Mouse (Mus musculus) intestine, postnatal 0 days (tissue): Measurements from ENCODE around the gene Gm26620. TPM values are rescaled to one million over a fixed set of nuclear protein-coding genes. Genes with fewer than 3 reads are reported as not detected.

Experiments used
- ATAC-seq: fragments of 200-750 bp; cut with Nextera tagmentation; 2 replicates; pipeline ENCODE4 v1.8.0; 2017; ENCODE audit warnings: mild to moderate bottlenecking, moderate TSS enrichment, moderate library complexity
- H3K27ac ChIP-seq: fragments of 300-500 bp; sonication (generic); 2 replicates; pipeline ENCODE4 v1.5.1; 2014; ENCODE audit warnings: mild to moderate bottlenecking, low read depth, low read length, moderate library complexity
- H3K27me3 ChIP-seq: fragments of 300-500 bp; sonication (generic); replicated peaks from 2 replicates; pipeline ENCODE4 v1.6.1; 2014; ENCODE audit warnings: low read length, mixed read lengths; ENCODE audit not compliant: control insufficient read depth, insufficient read depth
- H3K36me3 ChIP-seq: fragments of 300-500 bp; sonication (generic); 2 replicates; pipeline ENCODE4 v1.6.1; 2014; ENCODE audit warnings: mild to moderate bottlenecking, moderate library complexity; ENCODE audit not compliant: control insufficient read depth, insufficient read depth
- H3K4me1 ChIP-seq: fragments of 300-500 bp; sonication (generic); replicated peaks from 2 replicates; pipeline ENCODE4 v1.6.1; 2014; ENCODE audit warnings: antibody characterized with exemption, low read length, mixed read lengths; ENCODE audit not compliant: control insufficient read depth, insufficient read depth
- H3K4me2 ChIP-seq: fragments of 300-500 bp; sonication (generic); replicated peaks from 2 replicates; pipeline ENCODE4 v1.6.1; 2014; ENCODE audit warnings: low read depth, mild to moderate bottlenecking, moderate library complexity
- H3K4me3 ChIP-seq: fragments of 300-500 bp; sonication (generic); 2 replicates; pipeline ENCODE4 v1.5.1; 2014; ENCODE audit warnings: low read depth, low read length
- H3K9ac ChIP-seq: fragments of 300-500 bp; sonication (generic); 2 replicates; pipeline ENCODE4 v1.6.1; 2014; ENCODE audit warnings: mild to moderate bottlenecking, low read depth, low read length
- H3K9me3 ChIP-seq: fragments of 300-500 bp; sonication (generic); 2 replicates; pipeline ENCODE4 v1.6.1; 2016; ENCODE audit warnings: mixed run types; ENCODE audit not compliant: control insufficient read depth
- CTCF ChIP-seq: sonication (generic); IDR thresholded peaks from 2 replicates; pipeline ENCODE4 v1.5.1; 2016; ENCODE audit warnings: low read depth, mild to moderate bottlenecking, control low read depth, antibody characterized with exemption, moderate library complexity
- WGBS: fragments of 180-500 bp; shearing (Covaris S2); extraction: QIAGEN DNeasy Blood & Tissue Kit; methylation state at CpG from one replicate; pipeline ENCODE4 v1.1.7; 2014; 5-methylcytosine and 5-hydroxymethylcytosine counted together
- polyA plus RNA-seq: library from polyadenylated mRNA; unstranded; fragments of >200 nt; fragmentation: Nextera tagmentation; extraction: Ambion mirVana; gene quantifications from 2 replicates; pipeline ENCODE4 v1.2.1, GENCODE M21; 2015

Gene Gm26620
- polyA plus RNA-seq, 1 experiment from 2014 or later: 9.5 TPM

- Histone ChIP-seq H3K4me3 (no peak overlapping the region), H3K4me2 (no peak overlapping the region), H3K27me3 (no peaks in the 10 kb centered on the region), H3K4me1 (no peaks in the 10 kb centered on the region), H3K27ac (no peak overlapping the region), H3K9ac (no peak overlapping the region), H3K9me3 (no peaks in the 10 kb centered on the region), H3K36me3 (no peaks in the 10 kb centered on the region)
- TF ChIP-seq CTCF: no peak
- ATAC-seq: no peak
- 62% methylated on average over 2 of the region's 2 CpGs for WGBS
Measured at GRCm38 (mm10) chr1:170891646-170892045, 6.8 kb downstream of the Gm26620 start.

- WGBS: 55% methylated on average over 1 of the region's 1 CpGs
- Histone ChIP-seq H3K27ac (no peak overlapping the region), H3K4me1 (no peaks in the 10 kb centered on the region), H3K36me3 (no peaks in the 10 kb centered on the region), H3K9me3 (no peaks in the 10 kb centered on the region), H3K27me3 (no peaks in the 10 kb centered on the region), H3K4me3 (no peak overlapping the region), H3K4me2 (no peak overlapping the region), H3K9ac (no peak overlapping the region)
- TF ChIP-seq CTCF: no peak
- no peak for ATAC-seq
Measured at GRCm38 (mm10) chr1:170892279-170892678, 7.4 kb downstream of the Gm26620 start.

- H3K27me3 ChIP-seq: no peaks in the 10 kb centered on the region
- H3K9me3 ChIP-seq: no peaks in the 10 kb centered on the region
- 50% methylated on average over 9 of the region's 9 CpGs for WGBS
- ATAC-seq: no peak
- peak; percentile 75 for TF ChIP-seq CTCF
- H3K4me1 ChIP-seq: no peaks in the 10 kb centered on the region
- no peak overlapping the region for H3K27ac ChIP-seq
- no peaks in the 10 kb centered on the region for H3K36me3 ChIP-seq
- no peak overlapping the region for H3K4me3 ChIP-seq
- H3K9ac ChIP-seq: no peak overlapping the region
- H3K4me2 ChIP-seq: no peak overlapping the region
Measured at GRCm38 (mm10) chr1:170894603-170895602, 10.0 kb downstream of the Gm26620 start.

DNA sequence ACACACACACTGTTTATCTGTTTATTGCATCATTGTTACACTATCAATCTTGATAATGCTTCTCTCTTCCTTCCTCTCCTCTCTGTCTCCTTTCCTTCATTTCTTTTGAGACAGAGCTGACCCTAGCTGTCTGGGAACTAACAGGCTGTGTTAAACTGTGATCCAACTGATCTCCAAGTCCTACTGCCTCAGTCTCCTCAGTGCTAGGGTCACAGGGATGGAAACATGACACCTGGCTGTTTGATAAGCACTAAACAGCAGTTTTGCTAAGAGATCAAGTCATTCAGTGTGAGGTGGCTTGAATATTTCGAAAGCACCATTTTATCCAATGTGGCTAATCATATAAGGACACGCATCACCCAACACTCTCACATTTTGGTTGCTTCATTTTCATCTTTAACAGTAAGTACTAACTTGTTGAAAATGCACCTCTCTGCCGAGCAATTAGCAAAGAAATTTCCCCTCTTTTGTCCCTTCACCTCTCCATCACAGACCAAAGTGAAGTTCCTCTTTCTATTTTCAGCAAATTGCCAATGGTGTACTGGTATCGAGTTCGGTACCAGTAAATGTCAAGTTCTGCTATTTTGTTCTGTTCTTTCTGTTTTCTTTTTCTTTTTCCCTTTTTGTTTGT lies 11.9 kb downstream of the Gm26620 start:
- no peak overlapping the region for H3K9ac ChIP-seq
- no peak for ATAC-seq
- no peaks in the 10 kb centered on the region for H3K4me1 ChIP-seq
- no peak for TF ChIP-seq CTCF
- H3K4me2 ChIP-seq: no peak overlapping the region
- H3K9me3 ChIP-seq: no peaks in the 10 kb centered on the region
- H3K36me3 ChIP-seq: no peaks in the 10 kb centered on the region
- no peak overlapping the region for H3K27ac ChIP-seq
- H3K27me3 ChIP-seq: no peaks in the 10 kb centered on the region
- no peak overlapping the region for H3K4me3 ChIP-seq
- WGBS: 84% methylated on average over 5 of the region's 5 CpGs

- no peak for ATAC-seq
- WGBS: 41% methylated on average over 16 of the region's 16 CpGs
- no peak for TF ChIP-seq CTCF
- no peak overlapping the region for H3K9ac ChIP-seq
- no peaks in the 10 kb centered on the region for H3K4me1 ChIP-seq
- no peak overlapping the region for H3K27ac ChIP-seq
- no peaks in the 10 kb centered on the region for H3K27me3 ChIP-seq
- no peak overlapping the region for H3K4me3 ChIP-seq
- H3K36me3 ChIP-seq: no peaks in the 10 kb centered on the region
- no peak overlapping the region for H3K4me2 ChIP-seq
- H3K9me3 ChIP-seq: no peaks in the 10 kb centered on the region
Measured at GRCm38 (mm10) chr1:170898413-170899075, 13.7 kb downstream of the Gm26620 start.
